Mouse (Mus musculus) intestine, embryonic 14.5 days (tissue): ENCODE data around the gene Gad1. TPM values are rescaled to one million over a fixed set of nuclear protein-coding genes. Genes with fewer than 3 reads are reported as not detected.

Experiments
- ATAC-seq: fragments of 200-750 bp; cut with Nextera tagmentation; replicated peaks from 2 replicates; pipeline ENCODE4 v1.8.0; 2017; ENCODE audit warnings: low read depth, moderate number of reproducible peaks, moderate TSS enrichment, moderate library complexity; ENCODE audit not compliant: low FRiP score, low TSS enrichment
- DNase-seq: peaks from one replicate; pipeline ENCODE4 v3.0.0-alpha.2; 2018; ENCODE audit warnings: low spot score
- H3K27ac ChIP-seq: fragments of 300-500 bp; sonication (generic); 2 replicates; pipeline ENCODE4 v1.5.1; 2014; ENCODE audit warnings: low read depth, mild to moderate bottlenecking, control low read depth
- H3K27me3 ChIP-seq: fragments of 300-500 bp; sonication (generic); replicated peaks from 2 replicates; pipeline ENCODE4 v1.6.1; 2014; ENCODE audit warnings: low read length, control low read depth; ENCODE audit not compliant: control insufficient read depth, insufficient read depth
- H3K36me3 ChIP-seq: fragments of 300-500 bp; sonication (generic); 2 replicates; pipeline ENCODE4 v1.6.1; 2014; ENCODE audit warnings: low read length, control low read depth; ENCODE audit not compliant: control insufficient read depth, insufficient read depth
- H3K4me1 ChIP-seq: fragments of 300-500 bp; sonication (generic); replicated peaks from 2 replicates; pipeline ENCODE4 v1.6.1; 2014; ENCODE audit warnings: low read length, control low read depth, mixed read lengths; ENCODE audit not compliant: control insufficient read depth, insufficient read depth
- H3K4me2 ChIP-seq: fragments of 300-500 bp; sonication (generic); 2 replicates; pipeline ENCODE4 v1.6.1; 2014; ENCODE audit warnings: low read length
- H3K4me3 ChIP-seq: fragments of 300-500 bp; sonication (generic); 2 replicates; pipeline ENCODE4 v1.5.1; 2014; ENCODE audit warnings: low read depth, low read length, control low read depth, mixed read lengths
- H3K9ac ChIP-seq: fragments of 300-500 bp; sonication (generic); 2 replicates; pipeline ENCODE4 v1.6.1; 2014; ENCODE audit warnings: mild to moderate bottlenecking, low read length
- H3K9me3 ChIP-seq: fragments of 300-500 bp; sonication (generic); 2 replicates; pipeline ENCODE4 v1.6.1; 2016; ENCODE audit warnings: low read length, control low read depth; ENCODE audit not compliant: control insufficient read depth
- WGBS: fragments of 180-500 bp; shearing (Covaris S2); extraction: QIAGEN DNeasy Blood & Tissue Kit; methylation state at CpG from one replicate; pipeline ENCODE4 v1.1.7; 2014; 5-methylcytosine and 5-hydroxymethylcytosine counted together
- polyA plus RNA-seq: library from polyadenylated mRNA; unstranded; fragments of >200 nt; fragmentation: Nextera tagmentation; extraction: Ambion mirVana; gene quantifications from 2 replicates; pipeline ENCODE4 v1.2.1, GENCODE M21; 2014

The Gad1 gene
- polyA plus RNA-seq, 1 experiment from 2014 or later, result 0.16 TPM

GRCm38 (mm10) chr2:70595896-70596295 is 43.0 kb downstream of the Gad1 start:
- Histone ChIP-seq H3K9me3 (no peaks in the 10 kb centered on the region), H3K27ac (no peak overlapping the region), H3K4me3 (no peak overlapping the region), H3K9ac (no peak overlapping the region), H3K4me2 (no peak overlapping the region), H3K36me3 (no peaks in the 10 kb centered on the region), H3K27me3 (no peaks in the 10 kb centered on the region), H3K4me1 (no peaks in the 10 kb centered on the region)
- no peak for ATAC-seq
- no peak for DNase-seq
- 76% methylated on average over 2 of the region's 2 CpGs for WGBS

GRCm38 (mm10) chr2:70609769-70610168 is 56.9 kb downstream of the Gad1 start:
- H3K27me3 ChIP-seq, result no peaks in the 10 kb centered on the region
- DNase-seq (no peak), ATAC-seq (no peak)
- no peaks in the 10 kb centered on the region for H3K36me3 ChIP-seq
- no peaks in the 10 kb centered on the region for H3K4me1 ChIP-seq
- no peak overlapping the region for H3K9ac ChIP-seq
- no peak overlapping the region for H3K27ac ChIP-seq
- WGBS, result 82% methylated on average over 3 of the region's 3 CpGs
- no peak overlapping the region for H3K4me2 ChIP-seq
- H3K9me3 ChIP-seq, result 0 out of 2 replicates have a peak, but pooled peaks cover 3% of the 10 kb centered on the region
- H3K4me3 ChIP-seq, result no peak overlapping the region

- ATAC-seq, result no peak
- H3K36me3 ChIP-seq, result no peaks in the 10 kb centered on the region
- no peaks in the 10 kb centered on the region for H3K27me3 ChIP-seq
- no peak overlapping the region for H3K4me3 ChIP-seq
- 85% methylated on average over 7 of the region's 7 CpGs for WGBS
- no peaks in the 10 kb centered on the region for H3K4me1 ChIP-seq
- no peak overlapping the region for H3K9ac ChIP-seq
- no peak for DNase-seq
- 0 out of 2 replicates have a peak, but pooled peaks cover 3% of the 10 kb centered on the region for H3K9me3 ChIP-seq
- H3K4me2 ChIP-seq, result no peak overlapping the region
- no peak overlapping the region for H3K27ac ChIP-seq
Observed at GRCm38 (mm10) chr2:70614745-70615351, 62.0 kb downstream of the Gad1 start.

GRCm38 (mm10) chr2:70616076-70616475 is 63.2 kb downstream of the Gad1 start:
- H3K27me3 ChIP-seq, result no peaks in the 10 kb centered on the region
- no peak overlapping the region for H3K27ac ChIP-seq
- H3K9me3 ChIP-seq, result 0 out of 2 replicates have a peak, but pooled peaks cover 3% of the 10 kb centered on the region
- H3K4me2 ChIP-seq, result no peak overlapping the region
- H3K36me3 ChIP-seq, result no peaks in the 10 kb centered on the region
- DNase-seq (peak; percentile 9), ATAC-seq (no peak)
- H3K9ac ChIP-seq, result no peak overlapping the region
- no peaks in the 10 kb centered on the region for H3K4me1 ChIP-seq
- no peak overlapping the region for H3K4me3 ChIP-seq
- 66% methylated on average over 2 of the region's 2 CpGs for WGBS

GRCm38 (mm10) chr2:70616617-70617016 is 63.7 kb downstream of the Gad1 start:
- ATAC-seq (no peak), DNase-seq (peak; percentile 34)
- Histone ChIP-seq H3K27me3 (no peaks in the 10 kb centered on the region), H3K9me3 (0 out of 2 replicates have a peak, but pooled peaks cover 3% of the 10 kb centered on the region), H3K4me3 (no peak overlapping the region), H3K27ac (no peak overlapping the region), H3K4me1 (no peaks in the 10 kb centered on the region), H3K36me3 (no peaks in the 10 kb centered on the region), H3K9ac (no peak overlapping the region), H3K4me2 (no peak overlapping the region)
- WGBS, result 71% methylated on average over 3 of the region's 3 CpGs

- no peaks in the 10 kb centered on the region for H3K4me1 ChIP-seq
- no peaks in the 10 kb centered on the region for H3K36me3 ChIP-seq
- no peaks in the 10 kb centered on the region for H3K27me3 ChIP-seq
- no peak overlapping the region for H3K27ac ChIP-seq
- no peak for ATAC-seq
- H3K4me3 ChIP-seq, result no peak overlapping the region
- H3K4me2 ChIP-seq, result no peak overlapping the region
- no peaks in the 10 kb centered on the region for H3K9me3 ChIP-seq
- WGBS, result 85% methylated on average over 6 of the region's 6 CpGs
- H3K9ac ChIP-seq, result no peak overlapping the region
- peak; percentile 32 for DNase-seq
Observed at GRCm38 (mm10) chr2:70619232-70619835, 66.5 kb downstream of the Gad1 start.

GRCm38 (mm10) chr2:70620225-70620624 is 67.4 kb downstream of the Gad1 start:
- Histone ChIP-seq H3K4me3 (no peak overlapping the region), H3K36me3 (no peaks in the 10 kb centered on the region), H3K27ac (no peak overlapping the region), H3K4me1 (no peaks in the 10 kb centered on the region), H3K9ac (no peak overlapping the region), H3K4me2 (no peak overlapping the region), H3K9me3 (no peaks in the 10 kb centered on the region), H3K27me3 (no peaks in the 10 kb centered on the region)
- WGBS, result 30% methylated on average over 6 of the region's 6 CpGs
- DNase-seq (peak; percentile 58), ATAC-seq (no peak)

- Histone ChIP-seq H3K27ac (no peak overlapping the region), H3K9ac (no peak overlapping the region), H3K9me3 (no peaks in the 10 kb centered on the region), H3K27me3 (no peaks in the 10 kb centered on the region), H3K36me3 (no peaks in the 10 kb centered on the region), H3K4me3 (no peak overlapping the region), H3K4me2 (no peak overlapping the region), H3K4me1 (no peaks in the 10 kb centered on the region)
- ATAC-seq (no peak), DNase-seq (peak; percentile 40)
- WGBS, result 72% methylated on average over 4 of the region's 4 CpGs
Observed at GRCm38 (mm10) chr2:70622244-70622643, 69.4 kb downstream of the Gad1 start.

- DNase-seq (peak; percentile 25), ATAC-seq (no peak)
- H3K4me2 ChIP-seq, result no peak overlapping the region
- no peaks in the 10 kb centered on the region for H3K27me3 ChIP-seq
- no peaks in the 10 kb centered on the region for H3K36me3 ChIP-seq
- H3K4me1 ChIP-seq, result 0 out of 2 replicates have a peak, but pooled peaks cover 6% of the 10 kb centered on the region
- H3K27ac ChIP-seq, result no peak overlapping the region
- 68% methylated on average over 7 of the region's 7 CpGs for WGBS
- H3K4me3 ChIP-seq, result no peak overlapping the region
- no peak overlapping the region for H3K9ac ChIP-seq
- H3K9me3 ChIP-seq, result no peaks in the 10 kb centered on the region
Observed at GRCm38 (mm10) chr2:70625761-70626160, 72.9 kb downstream of the Gad1 start.
